Mouse (Mus musculus): Measurements from ENCODE around the gene 3110070M22Rik. TPM values are rescaled to one million over a fixed set of nuclear protein-coding genes. Genes with fewer than 3 reads are reported as not detected.
A peak's percentile ranks its signal among the peaks of the same experiment; 100 is the strongest.
"Not testable (repeated sequence)": the region's sequence is repeated elsewhere in the genome, so short reads cannot be mapped to it uniquely, and the experiment has no call there.

Gene 3110070M22Rik
- polyA plus RNA-seq (2015; fragmentation: Nextera tagmentation; extraction: Ambion mirVana): 1.4 and 1.7 TPM in 2 replicates

- peaks cover 47% of the 10 kb centered on the region for H3K36me3 ChIP-seq
- peak within 1 kb of the TSS; percentile 27 for H3K9ac ChIP-seq
- H3K27ac ChIP-seq (replicated peaks): peak within 1 kb of the TSS; percentile 52
- no peaks in the 10 kb centered on the region for H3K27me3 ChIP-seq
- no peaks in the 10 kb centered on the region for H3K4me1 ChIP-seq (replicated peaks)
- H3K9me3 ChIP-seq: peaks cover 19% of the 10 kb centered on the region
- 80% methylated on average over 87 of the region's 87 CpGs for WGBS
- H3K4me3 ChIP-seq: no peak within 1 kb of the TSS
- peak within 1 kb of the TSS; percentile 35 for H3K4me2 ChIP-seq
- ATAC-seq (ENCODE audit: low read depth): no peak
These were observed at the start of gene 3110070M22Rik, which contains the start of gene Tmem267 for GRCm38 (mm10) chr13:119487880-119488580. TSS of gene 3110070M22Rik (minus strand) at chr13:119488383. TSS of gene Tmem267 (plus strand) at chr13:119488039.

- ATAC-seq (ENCODE audit: low read depth); H3K4me3 ChIP-seq; H3K9ac ChIP-seq; H3K27me3 ChIP-seq; H3K27ac ChIP-seq (replicated peaks); H3K4me2 ChIP-seq; H3K36me3 ChIP-seq; H3K4me1 ChIP-seq (replicated peaks): not testable (repeated sequence)
- 95% methylated on average over 13 of the region's 22 CpGs for WGBS
- peaks cover 23% of the 10 kb centered on the region for H3K9me3 ChIP-seq
These were observed 6.8 kb upstream of the 3110070M22Rik start for GRCm38 (mm10) chr13:119494938-119495337.

- H3K27me3 ChIP-seq; H3K27ac ChIP-seq (replicated peaks); H3K4me1 ChIP-seq (replicated peaks); H3K4me2 ChIP-seq; ATAC-seq (ENCODE audit: low read depth); H3K9ac ChIP-seq; H3K4me3 ChIP-seq: not testable (repeated sequence)
- Histone ChIP-seq H3K9me3 (peaks cover 24% of the 10 kb centered on the region), H3K36me3 (peaks cover 14% of the 10 kb centered on the region)
- WGBS: 92% methylated on average over 10 of the region's 10 CpGs
These were observed 3.9 kb upstream of the 3110070M22Rik start for GRCm38 (mm10) chr13:119492083-119492482.

GRCm38 (mm10) chr13:119487354-119487753, 829 bp downstream of the 3110070M22Rik start:
- H3K4me3 ChIP-seq: no peak overlapping the region
- 61% methylated on average over 7 of the region's 7 CpGs for whole genome bisulfite sequencing
- H3K36me3 ChIP-seq: peaks cover 52% of the 10 kb centered on the region
- H3K9ac ChIP-seq: no peak overlapping the region
- no peaks in the 10 kb centered on the region for H3K4me1 ChIP-seq (replicated peaks)
- no peaks in the 10 kb centered on the region for H3K27me3 ChIP-seq
- ATAC-seq (ENCODE audit: low read depth): no peak
- H3K27ac ChIP-seq (replicated peaks): no peak overlapping the region
- H3K9me3 ChIP-seq: peaks cover 19% of the 10 kb centered on the region
- H3K4me2 ChIP-seq: peak overlapping the region; percentile 35

- H3K4me1 ChIP-seq (replicated peaks): no peaks in the 10 kb centered on the region
- no peak overlapping the region for H3K27ac ChIP-seq (replicated peaks)
- H3K27me3 ChIP-seq: no peaks in the 10 kb centered on the region
- H3K36me3 ChIP-seq: peaks cover 84% of the 10 kb centered on the region
- H3K9ac ChIP-seq: no peak overlapping the region
- no peak for ATAC-seq (ENCODE audit: low read depth)
- no peak overlapping the region for H3K4me3 ChIP-seq
- 92% methylated on average over 2 of the region's 2 CpGs for WGBS
- H3K9me3 ChIP-seq: no peaks in the 10 kb centered on the region
- H3K4me2 ChIP-seq: no peak overlapping the region
These were observed 10.4 kb downstream of the 3110070M22Rik start for GRCm38 (mm10) chr13:119477789-119478188.

- no peak for ATAC-seq (ENCODE audit: low read depth)
- no peaks in the 10 kb centered on the region for H3K9me3 ChIP-seq
- H3K36me3 ChIP-seq: peaks cover 88% of the 10 kb centered on the region
- H3K27ac ChIP-seq (replicated peaks): no peak overlapping the region
- H3K9ac ChIP-seq: no peak overlapping the region
- no peak overlapping the region for H3K4me2 ChIP-seq
- H3K4me3 ChIP-seq: no peak overlapping the region
- H3K4me1 ChIP-seq (replicated peaks): no peaks in the 10 kb centered on the region
- 92% methylated on average over 9 of the region's 9 CpGs for WGBS
- H3K27me3 ChIP-seq: no peaks in the 10 kb centered on the region
These were observed 11.6 kb downstream of the 3110070M22Rik start for GRCm38 (mm10) chr13:119476631-119477030.

GRCm38 (mm10) chr13:119462596-119463560, 25.3 kb downstream of the 3110070M22Rik start, which contains the start of gene 4833420G17Rik:
TSS of gene 4833420G17Rik (plus strand) at chr13:119462768.
- Histone ChIP-seq H3K27ac (replicated peaks) (peak within 1 kb of the TSS; percentile 84), H3K27me3 (no peaks in the 10 kb centered on the region), H3K4me2 (peak within 1 kb of the TSS; percentile 85), H3K9me3 (no peaks in the 10 kb centered on the region), H3K4me1 (replicated peaks) (peaks cover 32% of the 10 kb centered on the region), H3K36me3 (peaks cover 36% of the 10 kb centered on the region), H3K9ac (peak within 1 kb of the TSS; percentile 89), H3K4me3 (peak within 1 kb of the TSS; percentile 81)
- WGBS: 9% methylated on average over 57 of the region's 57 CpGs
- peak; percentile 98 for ATAC-seq (ENCODE audit: low read depth)

- Histone ChIP-seq H3K9me3 (no peaks in the 10 kb centered on the region), H3K4me3 (peak overlapping the region; percentile 81), H3K36me3 (peaks cover 31% of the 10 kb centered on the region), H3K27me3 (no peaks in the 10 kb centered on the region), H3K27ac (replicated peaks) (peak overlapping the region; percentile 84), H3K4me1 (replicated peaks) (peaks cover 32% of the 10 kb centered on the region), H3K9ac (peak overlapping the region; percentile 89), H3K4me2 (peak overlapping the region; percentile 85)
- ATAC-seq (ENCODE audit: low read depth): peak; percentile 58
- 9% methylated on average over 10 of the region's 10 CpGs for WGBS
These were observed 26.1 kb downstream of the 3110070M22Rik start for GRCm38 (mm10) chr13:119461900-119462595.

GRCm38 (mm10) chr13:119456342-119456741, 31.8 kb downstream of the 3110070M22Rik start:
- ATAC-seq (ENCODE audit: low read depth): no peak
- Histone ChIP-seq H3K4me1 (replicated peaks) (no peaks in the 10 kb centered on the region), H3K4me2 (no peak overlapping the region), H3K4me3 (no peak overlapping the region), H3K27ac (replicated peaks) (no peak overlapping the region), H3K9me3 (no peaks in the 10 kb centered on the region), H3K27me3 (no peaks in the 10 kb centered on the region), H3K36me3 (peaks cover 53% of the 10 kb centered on the region), H3K9ac (no peak overlapping the region)
- 93% methylated on average over 7 of the region's 7 CpGs for WGBS

- H3K27me3 ChIP-seq: no peaks in the 10 kb centered on the region
- H3K4me1 ChIP-seq (replicated peaks): no peaks in the 10 kb centered on the region
- no peak for ATAC-seq (ENCODE audit: low read depth)
- no peak overlapping the region for H3K4me3 ChIP-seq
- H3K9ac ChIP-seq: no peak overlapping the region
- H3K36me3 ChIP-seq: peaks cover 65% of the 10 kb centered on the region
- no peak overlapping the region for H3K4me2 ChIP-seq
- H3K27ac ChIP-seq (replicated peaks): no peak overlapping the region
- H3K9me3 ChIP-seq: no peaks in the 10 kb centered on the region
These were observed 33.1 kb downstream of the 3110070M22Rik start for GRCm38 (mm10) chr13:119455082-119455481.

GRCm38 (mm10) chr13:119453563-119453962, 34.6 kb downstream of the 3110070M22Rik start:
- Histone ChIP-seq H3K27me3 (no peaks in the 10 kb centered on the region), H3K36me3 (peaks cover 61% of the 10 kb centered on the region), H3K9ac (no peak overlapping the region), H3K9me3 (no peaks in the 10 kb centered on the region), H3K4me1 (replicated peaks) (no peaks in the 10 kb centered on the region), H3K4me2 (no peak overlapping the region), H3K27ac (replicated peaks) (no peak overlapping the region), H3K4me3 (no peak overlapping the region)
- 94% methylated on average over 4 of the region's 4 CpGs for WGBS
- no peak for ATAC-seq (ENCODE audit: low read depth)
